Mouse (Mus musculus): ENCODE measurements around the gene Aff1.

DNA sequence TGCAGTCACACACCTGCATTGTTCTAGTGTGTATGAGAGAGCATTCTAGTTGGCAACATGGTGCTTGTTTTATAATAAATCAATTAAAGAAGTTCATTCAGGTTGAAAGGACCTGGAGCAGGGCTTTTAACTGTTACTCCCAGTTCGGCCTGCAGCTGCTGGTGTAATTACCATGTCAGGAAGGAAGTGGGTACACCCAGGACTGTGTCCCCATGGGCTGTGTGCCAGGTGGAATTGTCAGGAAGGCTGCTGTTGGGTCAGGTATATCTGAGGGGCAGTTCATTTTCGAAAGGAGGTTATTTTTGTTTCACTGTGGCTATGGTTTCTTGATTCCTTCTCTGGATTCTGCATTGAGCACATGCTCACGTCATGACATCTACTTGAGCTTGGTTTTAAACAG, 107.3 kb downstream of the Aff1 start:
- TF ChIP-seq CTCF (IDR thresholded peaks at IDR 0.05; ENCODE audit: low read depth) (no peak), EP300 (optimal IDR thresholded peaks at IDR 0.05) (no peak)

All from stomach, postnatal 0 days (tissue).